Mouse (Mus musculus): Measurements from ENCODE around the gene Suz12. TPM values are rescaled to one million over a fixed set of nuclear protein-coding genes. Genes with fewer than 3 reads are reported as not detected.
"Not testable (repeated sequence)": the region's sequence is repeated elsewhere in the genome, so short reads cannot be mapped to it uniquely, and the experiment has no call there.

The Suz12 gene
- polyA plus RNA-seq, 1 experiment from 2014 or later = 8.4 TPM

- no peaks in the 10 kb centered on the region for H3K4me1 ChIP-seq (replicated peaks; ENCODE audit: control insufficient read depth, insufficient read depth)
- peaks cover 3% of the 10 kb centered on the region for H3K36me3 ChIP-seq (ENCODE audit: control insufficient read depth, insufficient read depth, low read length)
- WGBS = 80% methylated on average over 9 of the region's 9 CpGs
- H3K27ac ChIP-seq (replicated peaks) = no peak overlapping the region
- H3K4me2 ChIP-seq (replicated peaks; ENCODE audit: low read depth) = no peak overlapping the region
- no peak for DNase-seq (ENCODE audit: low spot score)
- no peak overlapping the region for H3K9ac ChIP-seq (ENCODE audit: low read length)
- H3K27me3 ChIP-seq (ENCODE audit: control insufficient read depth, insufficient read depth, low read length) = no peaks in the 10 kb centered on the region
- TF ChIP-seq CTCF (IDR thresholded peaks at IDR 0.05; ENCODE audit: low read depth) (no peak), EP300 (optimal IDR thresholded peaks at IDR 0.05) (no peak)
- no peak overlapping the region for H3K4me3 ChIP-seq (ENCODE audit: low read depth, low read length)
- no peak for ATAC-seq (ENCODE audit: low FRiP score, low TSS enrichment)
- H3K9me3 ChIP-seq (ENCODE audit: control insufficient read depth, low read length) = no peaks in the 10 kb centered on the region
Measured at GRCm38 (mm10) chr11:80056141-80056540, 63.2 kb downstream of the Suz12 start.

GRCm38 (mm10) chr11:80062159-80062558 is 69.3 kb downstream of the Suz12 start:
- Histone ChIP-seq H3K4me3 (ENCODE audit: low read depth, low read length) (no peak overlapping the region), H3K27ac (replicated peaks) (no peak overlapping the region; the same call in 1 of the 2 replicates), H3K4me1 (replicated peaks; ENCODE audit: control insufficient read depth, insufficient read depth) (no peaks in the 10 kb centered on the region), H3K4me2 (replicated peaks; ENCODE audit: low read depth) (no peak overlapping the region), H3K9ac (ENCODE audit: low read length) (no peak overlapping the region), H3K27me3 (ENCODE audit: control insufficient read depth, insufficient read depth, low read length) (no peaks in the 10 kb centered on the region), H3K36me3 (ENCODE audit: control insufficient read depth, insufficient read depth, low read length) (peaks cover 3% of the 10 kb centered on the region; the same call in 1 of the 2 replicates), H3K9me3 (ENCODE audit: control insufficient read depth, low read length) (no peaks in the 10 kb centered on the region)
- 26% methylated on average over 4 of the region's 4 CpGs for WGBS
- TF ChIP-seq CTCF (IDR thresholded peaks at IDR 0.05; ENCODE audit: low read depth) (no peak), EP300 (optimal IDR thresholded peaks at IDR 0.05) (no peak)
- DNase-seq (ENCODE audit: low spot score) = no peak
- ATAC-seq (ENCODE audit: low FRiP score, low TSS enrichment) = peak; percentile 29; the same call in 1 of the 2 replicates

GRCm38 (mm10) chr11:80066373-80066772 is 73.5 kb downstream of the Suz12 start:
- H3K36me3 ChIP-seq (ENCODE audit: control insufficient read depth, insufficient read depth, low read length); H3K27ac ChIP-seq (replicated peaks); ATAC-seq (ENCODE audit: low FRiP score, low TSS enrichment); H3K9ac ChIP-seq (ENCODE audit: low read length); H3K9me3 ChIP-seq (ENCODE audit: control insufficient read depth, low read length); H3K4me3 ChIP-seq (ENCODE audit: low read depth, low read length); H3K4me1 ChIP-seq (replicated peaks; ENCODE audit: control insufficient read depth, insufficient read depth); H3K4me2 ChIP-seq (replicated peaks; ENCODE audit: low read depth); H3K27me3 ChIP-seq (ENCODE audit: control insufficient read depth, insufficient read depth, low read length); DNase-seq (ENCODE audit: low spot score): not testable (repeated sequence)
- 85% methylated on average over 4 of the region's 4 CpGs for WGBS
- peak; percentile 33 for TF ChIP-seq CTCF (IDR thresholded peaks at IDR 0.05; ENCODE audit: low read depth)

- Histone ChIP-seq H3K27ac (replicated peaks) (no peak overlapping the region), H3K9me3 (ENCODE audit: control insufficient read depth, low read length) (no peaks in the 10 kb centered on the region), H3K27me3 (ENCODE audit: control insufficient read depth, insufficient read depth, low read length) (no peaks in the 10 kb centered on the region), H3K36me3 (ENCODE audit: control insufficient read depth, insufficient read depth, low read length) (no peaks in the 10 kb centered on the region), H3K9ac (ENCODE audit: low read length) (no peak overlapping the region), H3K4me3 (ENCODE audit: low read depth, low read length) (no peak overlapping the region), H3K4me2 (replicated peaks; ENCODE audit: low read depth) (no peak overlapping the region), H3K4me1 (replicated peaks; ENCODE audit: control insufficient read depth, insufficient read depth) (no peaks in the 10 kb centered on the region)
- WGBS = 79% methylated on average over 5 of the region's 5 CpGs
- DNase-seq (ENCODE audit: low spot score) = no peak
- ATAC-seq (ENCODE audit: low FRiP score, low TSS enrichment) = no peak
- TF ChIP-seq CTCF (IDR thresholded peaks at IDR 0.05; ENCODE audit: low read depth) (no peak), EP300 (optimal IDR thresholded peaks at IDR 0.05) (no peak)
Measured at GRCm38 (mm10) chr11:80067558-80067957, 74.7 kb downstream of the Suz12 start.

DNA sequence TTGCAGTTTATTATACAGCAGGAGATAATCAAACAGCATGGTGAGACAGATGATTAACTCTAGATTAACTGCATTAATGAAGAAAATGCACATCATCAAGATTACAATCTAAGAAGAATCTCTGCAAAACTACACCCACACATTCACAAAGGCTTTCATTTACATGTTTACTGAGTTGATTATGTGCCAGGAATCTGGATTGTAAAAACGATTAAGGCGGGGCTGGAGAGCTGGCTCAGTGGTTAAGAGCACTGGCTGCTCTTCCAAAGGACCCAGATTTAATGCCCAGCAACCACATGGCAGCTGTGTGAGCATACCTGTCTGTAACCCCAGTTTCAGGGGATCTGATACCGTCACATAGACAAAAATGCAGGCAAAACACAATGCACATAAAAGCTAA is 76.9 kb downstream of the Suz12 start:
- Histone ChIP-seq H3K4me2 (replicated peaks; ENCODE audit: low read depth) (no peak overlapping the region), H3K4me3 (ENCODE audit: low read depth, low read length) (no peak overlapping the region), H3K27ac (replicated peaks) (no peak overlapping the region), H3K27me3 (ENCODE audit: control insufficient read depth, insufficient read depth, low read length) (no peaks in the 10 kb centered on the region), H3K9ac (ENCODE audit: low read length) (no peak overlapping the region), H3K36me3 (ENCODE audit: control insufficient read depth, insufficient read depth, low read length) (no peaks in the 10 kb centered on the region), H3K9me3 (ENCODE audit: control insufficient read depth, low read length) (no peaks in the 10 kb centered on the region), H3K4me1 (replicated peaks; ENCODE audit: control insufficient read depth, insufficient read depth) (no peaks in the 10 kb centered on the region)
- WGBS = 60% methylated on average over 3 of the region's 3 CpGs
- DNase-seq (ENCODE audit: low spot score) (no peak), ATAC-seq (ENCODE audit: low FRiP score, low TSS enrichment) (no peak)
- TF ChIP-seq EP300 (optimal IDR thresholded peaks at IDR 0.05) (no peak), CTCF (IDR thresholded peaks at IDR 0.05; ENCODE audit: low read depth) (no peak)

DNA sequence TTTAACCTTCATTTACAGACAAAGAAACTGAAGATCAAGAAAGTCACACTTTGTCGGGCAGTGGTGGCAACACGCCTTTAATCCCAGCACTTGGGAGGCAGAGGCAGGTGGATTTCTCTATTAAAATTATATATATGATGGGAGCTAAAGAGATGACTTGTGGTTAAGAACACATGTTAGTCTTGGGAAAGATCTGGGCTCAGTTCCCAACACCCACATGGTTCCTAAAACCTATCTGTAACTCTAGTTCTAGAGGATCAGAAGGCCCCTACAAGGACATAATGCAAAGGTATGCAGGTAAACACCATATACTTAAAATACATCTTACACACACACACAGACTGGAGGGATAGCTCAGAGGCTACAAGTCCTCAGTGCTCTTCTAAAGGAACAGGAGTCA is 78.1 kb downstream of the Suz12 start:
- H3K4me1 ChIP-seq (replicated peaks; ENCODE audit: control insufficient read depth, insufficient read depth) = no peaks in the 10 kb centered on the region
- H3K36me3 ChIP-seq (ENCODE audit: control insufficient read depth, insufficient read depth, low read length) = no peaks in the 10 kb centered on the region
- no peak overlapping the region for H3K4me3 ChIP-seq (ENCODE audit: low read depth, low read length)
- no peaks in the 10 kb centered on the region for H3K27me3 ChIP-seq (ENCODE audit: control insufficient read depth, insufficient read depth, low read length)
- no peaks in the 10 kb centered on the region for H3K9me3 ChIP-seq (ENCODE audit: control insufficient read depth, low read length)
- H3K9ac ChIP-seq (ENCODE audit: low read length) = no peak overlapping the region
- DNase-seq (ENCODE audit: low spot score) = no peak
- TF ChIP-seq CTCF (IDR thresholded peaks at IDR 0.05; ENCODE audit: low read depth) (no peak), EP300 (optimal IDR thresholded peaks at IDR 0.05) (no peak)
- no peak overlapping the region for H3K27ac ChIP-seq (replicated peaks)
- H3K4me2 ChIP-seq (replicated peaks; ENCODE audit: low read depth) = no peak overlapping the region
- WGBS = 84% methylated on average over 2 of the region's 2 CpGs
- ATAC-seq (ENCODE audit: low FRiP score, low TSS enrichment) = no peak
